Mouse (Mus musculus): ENCODE results near the gene Gna14. TPM values are rescaled to one million over a fixed set of nuclear protein-coding genes. Genes with fewer than 3 reads are reported as not detected.

Gene Gna14
- polyA plus RNA-seq, 1 experiment, result not detected

DNA sequence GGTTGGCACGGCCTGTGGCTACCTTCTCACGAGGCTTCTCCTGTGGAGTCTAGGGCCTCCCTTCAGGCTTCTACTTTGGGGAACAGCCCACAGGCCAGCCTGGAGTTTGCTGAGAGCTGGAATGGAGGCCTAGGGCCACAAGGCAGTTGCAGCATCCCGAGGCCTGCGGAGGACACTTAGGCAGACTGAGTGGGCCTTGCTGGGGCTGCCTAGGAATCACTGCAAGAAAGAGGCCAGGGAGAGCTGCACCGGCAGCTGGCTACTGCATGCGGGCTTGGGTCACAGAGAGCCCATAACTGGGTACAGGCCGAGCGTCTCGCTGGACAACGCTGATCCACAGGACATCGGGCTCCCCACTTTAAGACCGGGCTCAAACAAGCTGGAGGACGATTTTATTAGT is 4.3 kb downstream of the Gna14 start:
- H3K4me1 ChIP-seq (ENCODE audit: control insufficient read depth, insufficient read depth, insufficient read length, low read length), result peaks cover 9% of the 10 kb centered on the region
- H3K27ac ChIP-seq (replicated peaks; ENCODE audit: low read depth, low read length), result no peak overlapping the region
- no peak overlapping the region for H3K4me3 ChIP-seq (ENCODE audit: insufficient read depth, low read depth, low read length)

DNA sequence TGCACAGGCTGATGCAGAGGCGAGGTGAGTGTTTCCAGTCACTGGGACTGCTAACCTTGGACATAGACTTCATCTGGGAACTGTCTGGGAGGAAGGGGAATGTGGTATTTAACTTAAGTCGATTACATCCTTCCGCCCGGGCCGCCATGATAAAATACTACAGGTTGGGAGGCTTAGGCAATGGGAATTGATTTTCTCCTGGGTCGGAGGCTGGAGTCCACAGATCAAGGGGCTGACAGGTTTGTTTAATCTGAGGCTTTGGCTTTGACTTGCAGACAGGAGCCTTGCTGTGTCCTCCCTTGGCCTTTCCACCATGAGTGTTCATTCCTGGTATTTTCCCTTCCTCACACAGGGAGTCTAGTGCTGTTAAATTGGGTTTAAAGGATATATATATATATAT is 5.8 kb downstream of the Gna14 start:
- no peak overlapping the region for H3K27ac ChIP-seq (replicated peaks; ENCODE audit: low read depth, low read length)
- H3K4me1 ChIP-seq (ENCODE audit: control insufficient read depth, insufficient read depth, insufficient read length, low read length), result no peaks in the 10 kb centered on the region
- no peak overlapping the region for H3K4me3 ChIP-seq (ENCODE audit: insufficient read depth, low read depth, low read length)

DNA sequence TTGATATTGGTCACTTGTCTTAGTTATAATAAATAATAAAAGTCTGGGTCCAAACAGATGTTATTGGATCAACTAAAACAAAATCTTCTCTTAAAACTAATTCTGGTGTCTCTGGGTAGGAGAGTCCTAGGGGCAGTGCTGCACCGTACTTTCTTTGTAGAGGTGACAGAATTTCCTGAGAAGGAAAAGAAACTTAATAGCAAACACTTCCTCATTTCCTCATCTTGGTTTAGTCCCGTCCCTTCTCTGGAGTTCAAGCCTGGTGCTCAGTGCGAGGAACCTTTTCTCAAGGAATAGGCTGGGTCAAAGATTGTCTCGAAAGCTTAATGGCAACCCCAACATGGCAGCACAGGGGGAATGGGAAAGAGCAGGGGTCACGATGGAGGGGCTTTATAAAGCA is 7.8 kb downstream of the Gna14 start:
- no peaks in the 10 kb centered on the region for H3K4me1 ChIP-seq (ENCODE audit: control insufficient read depth, insufficient read depth, insufficient read length, low read length)

DNA sequence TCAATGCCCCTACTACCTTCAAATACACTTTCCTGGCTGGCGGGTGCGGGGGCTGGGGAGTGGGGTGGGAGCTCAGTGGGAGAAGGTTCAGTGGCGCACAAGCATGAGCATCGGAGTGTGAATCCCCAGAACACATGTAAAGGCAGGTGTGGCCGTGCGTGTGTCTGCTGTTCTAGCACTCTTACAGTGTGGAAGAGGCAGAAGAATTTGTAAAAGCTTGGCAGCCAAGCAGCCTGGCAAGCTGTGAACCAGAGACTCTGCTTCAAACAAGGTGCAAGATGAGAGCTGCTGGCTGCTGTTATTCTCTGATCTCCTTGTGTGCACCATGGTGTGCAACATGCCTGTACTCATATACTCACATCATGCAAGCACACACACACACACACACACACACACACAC is 11.1 kb downstream of the Gna14 start:
- H3K27ac ChIP-seq (replicated peaks; ENCODE audit: low read depth, low read length), result no peak overlapping the region
- no peak overlapping the region for H3K4me3 ChIP-seq (ENCODE audit: insufficient read depth, low read depth, low read length)
- no peaks in the 10 kb centered on the region for H3K4me1 ChIP-seq (ENCODE audit: control insufficient read depth, insufficient read depth, insufficient read length, low read length)

More for the DNA sequence above, 7.8 kb downstream of the Gna14 start:
- Histone ChIP-seq H3K27ac (replicated peaks; ENCODE audit: low read depth, low read length) (no peak overlapping the region), H3K4me3 (ENCODE audit: insufficient read depth, low read depth, low read length) (no peak overlapping the region)

DNA sequence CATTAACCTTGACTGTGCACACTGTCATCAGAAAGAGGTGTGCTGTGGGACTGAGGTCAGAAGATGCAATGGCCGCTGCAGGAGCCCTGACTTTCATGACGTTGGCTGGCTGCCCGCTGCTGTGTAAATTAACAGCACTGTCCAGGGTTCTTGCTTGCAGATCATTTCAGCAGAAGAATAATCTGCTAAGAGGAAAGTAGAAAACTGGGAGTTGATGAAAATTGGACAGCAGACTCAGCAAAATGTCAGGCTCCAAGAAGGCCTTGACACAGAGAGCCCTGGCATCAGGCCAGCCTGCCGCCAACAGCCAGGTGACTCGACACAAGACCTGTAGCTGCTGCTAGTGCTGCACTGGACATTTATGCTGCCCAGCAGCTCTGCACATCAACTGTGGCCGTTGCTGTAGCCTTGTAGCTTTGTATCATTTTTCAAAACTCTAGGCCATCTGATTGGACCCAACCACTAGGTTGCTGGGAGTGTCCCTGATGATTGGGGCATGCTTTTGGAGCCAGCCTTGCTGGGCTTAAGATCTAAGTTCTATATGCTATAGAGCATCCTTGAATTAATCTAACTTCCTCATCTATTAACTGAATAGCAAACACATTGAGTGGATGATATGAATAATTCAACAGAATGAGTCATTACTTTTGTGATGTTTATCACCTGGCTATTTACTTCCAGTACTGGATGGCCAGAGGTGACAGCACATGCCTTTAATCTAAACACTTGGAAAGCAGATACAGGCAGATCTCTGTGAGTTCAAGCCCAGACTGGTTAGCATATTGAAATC is 12.5 kb downstream of the Gna14 start:
- Histone ChIP-seq H3K4me3 (ENCODE audit: insufficient read depth, low read depth, low read length) (no peak overlapping the region), H3K27ac (replicated peaks; ENCODE audit: low read depth, low read length) (no peak overlapping the region), H3K4me1 (ENCODE audit: control insufficient read depth, insufficient read depth, insufficient read length, low read length) (no peaks in the 10 kb centered on the region)

DNA sequence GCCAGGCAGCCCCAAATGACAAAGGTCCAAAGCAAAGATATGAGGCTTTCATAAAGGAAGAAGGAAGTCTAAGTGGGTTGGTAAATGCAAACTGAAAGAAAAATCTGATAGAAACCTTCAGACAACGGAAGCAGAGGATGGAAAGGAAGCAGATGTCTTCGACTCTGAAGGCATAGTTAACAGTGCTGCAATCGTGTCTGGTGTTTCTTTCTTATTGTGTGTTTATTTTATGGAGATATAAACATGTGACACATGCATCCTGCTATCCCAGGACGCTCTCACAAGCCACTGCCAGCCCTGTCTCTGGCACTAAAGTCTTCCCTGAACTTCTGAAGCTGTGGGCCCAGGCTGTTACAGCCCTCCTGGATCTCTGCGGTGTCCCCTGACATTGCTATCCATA is 13.2 kb downstream of the Gna14 start:
- H3K27ac ChIP-seq (replicated peaks; ENCODE audit: low read depth, low read length), result no peak overlapping the region
- H3K4me1 ChIP-seq (ENCODE audit: control insufficient read depth, insufficient read depth, insufficient read length, low read length), result no peaks in the 10 kb centered on the region
- no peak overlapping the region for H3K4me3 ChIP-seq (ENCODE audit: insufficient read depth, low read depth, low read length)

DNA sequence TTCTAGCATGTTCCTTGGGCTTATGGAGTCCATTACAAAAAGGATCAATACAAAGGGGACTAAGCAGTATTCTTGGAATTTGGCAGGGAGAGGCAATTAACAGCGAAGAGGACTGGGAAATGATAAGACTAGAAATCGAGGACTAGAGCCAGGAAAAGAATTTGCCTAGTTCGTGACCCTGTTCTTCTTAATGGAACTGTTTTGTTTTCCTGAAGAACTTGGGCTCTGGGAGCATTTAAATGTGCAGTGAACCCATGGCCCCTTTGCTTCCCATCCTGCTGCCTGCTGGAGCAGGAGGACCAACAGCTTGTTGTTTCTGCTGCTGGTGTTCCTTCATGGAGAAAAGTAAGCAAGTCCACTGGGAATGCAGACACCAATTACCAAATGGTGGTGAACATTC is 15.3 kb downstream of the Gna14 start:
- Histone ChIP-seq H3K27ac (replicated peaks; ENCODE audit: low read depth, low read length) (no peak overlapping the region), H3K4me1 (ENCODE audit: control insufficient read depth, insufficient read depth, insufficient read length, low read length) (no peaks in the 10 kb centered on the region), H3K4me3 (ENCODE audit: insufficient read depth, low read depth, low read length) (no peak overlapping the region)

DNA sequence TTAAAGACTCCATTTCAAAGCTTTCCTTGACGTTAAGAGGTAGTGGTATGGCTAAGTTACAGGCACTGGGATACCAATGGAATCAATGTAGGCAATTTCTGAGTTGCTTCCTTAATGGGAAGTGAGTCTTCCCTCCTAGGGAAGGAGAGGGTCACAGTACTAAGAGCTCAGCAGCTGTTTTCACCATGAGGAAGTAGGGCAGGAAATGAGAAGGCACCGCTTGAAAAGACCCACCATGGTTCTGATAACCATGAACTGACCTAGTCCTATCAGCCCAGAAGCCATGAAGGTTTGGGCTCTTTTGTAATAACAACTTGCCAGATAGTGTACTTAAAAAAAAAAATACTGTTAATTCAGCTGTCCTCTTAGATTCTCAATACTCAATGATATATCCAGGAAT is 20.6 kb downstream of the Gna14 start:
- Histone ChIP-seq H3K4me3 (ENCODE audit: insufficient read depth, low read depth, low read length) (no peak overlapping the region), H3K4me1 (ENCODE audit: control insufficient read depth, insufficient read depth, insufficient read length, low read length) (no peaks in the 10 kb centered on the region), H3K27ac (replicated peaks; ENCODE audit: low read depth, low read length) (no peak overlapping the region)

DNA sequence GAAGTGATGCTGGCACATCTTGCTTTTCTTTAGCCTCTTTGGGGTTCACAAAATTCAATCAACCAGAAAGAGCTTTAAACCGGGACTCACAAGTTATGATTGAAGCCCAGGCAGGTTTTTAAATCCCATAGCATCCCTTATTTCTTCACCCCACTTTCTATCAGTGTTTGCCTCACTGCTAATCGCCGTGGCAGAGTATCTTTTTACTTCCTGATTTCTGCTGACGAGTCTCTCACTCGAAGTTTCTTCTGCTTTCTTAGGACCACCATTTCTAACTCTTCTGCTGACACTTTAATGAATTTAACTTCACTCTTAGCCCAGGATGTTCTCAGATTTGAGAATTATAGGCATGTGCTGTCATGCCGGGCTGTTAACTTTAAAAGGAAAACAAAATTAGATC is 21.6 kb downstream of the Gna14 start:
- Histone ChIP-seq H3K4me3 (ENCODE audit: insufficient read depth, low read depth, low read length) (no peak overlapping the region), H3K27ac (replicated peaks; ENCODE audit: low read depth, low read length) (no peak overlapping the region), H3K4me1 (ENCODE audit: control insufficient read depth, insufficient read depth, insufficient read length, low read length) (no peaks in the 10 kb centered on the region)

DNA sequence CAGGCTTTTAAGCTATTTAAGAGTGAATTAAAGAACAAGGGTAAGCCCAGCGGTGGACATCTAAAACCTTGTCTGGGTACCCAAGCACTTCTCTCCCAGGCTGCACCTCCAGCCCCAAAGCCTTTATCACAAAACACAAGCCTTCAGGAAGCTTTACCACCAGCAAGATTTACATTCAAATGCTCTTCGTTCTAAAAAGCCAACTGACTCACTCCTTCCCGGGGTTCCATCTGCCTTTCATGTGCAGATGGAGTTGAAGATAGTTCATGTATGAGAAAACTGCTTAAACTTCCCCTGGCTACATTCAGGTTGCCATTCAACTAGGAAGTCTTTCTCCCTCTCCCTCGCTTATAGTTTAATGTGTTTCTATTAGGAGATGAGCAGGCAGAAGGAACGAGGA is 23.8 kb downstream of the Gna14 start:
- no peak overlapping the region for H3K4me3 ChIP-seq (ENCODE audit: insufficient read depth, low read depth, low read length)
- H3K4me1 ChIP-seq (ENCODE audit: control insufficient read depth, insufficient read depth, insufficient read length, low read length), result no peaks in the 10 kb centered on the region
- no peak overlapping the region for H3K27ac ChIP-seq (replicated peaks; ENCODE audit: low read depth, low read length)

DNA sequence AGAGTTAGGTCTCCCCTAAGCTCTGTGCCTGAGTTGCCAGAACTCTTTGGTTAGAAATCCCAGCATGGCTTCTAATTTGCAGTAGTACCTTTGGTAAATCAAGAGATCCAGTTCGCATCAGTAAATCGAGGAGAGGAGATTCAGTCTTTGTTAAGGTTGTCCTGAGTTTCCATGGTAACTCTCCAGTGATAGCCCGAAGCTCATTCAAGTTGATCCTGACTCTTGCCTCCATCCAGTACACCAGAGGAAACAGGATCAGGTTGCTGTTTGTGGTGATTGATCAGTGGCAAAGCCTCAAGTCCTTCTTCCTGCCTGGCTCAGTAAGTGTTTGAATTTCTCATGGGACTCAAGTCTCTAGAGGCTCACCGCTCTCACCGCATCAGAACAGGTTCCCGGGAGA is 24.7 kb downstream of the Gna14 start:
- no peak overlapping the region for H3K4me3 ChIP-seq (ENCODE audit: insufficient read depth, low read depth, low read length)
- H3K27ac ChIP-seq (replicated peaks; ENCODE audit: low read depth, low read length), result no peak overlapping the region
- H3K4me1 ChIP-seq (ENCODE audit: control insufficient read depth, insufficient read depth, insufficient read length, low read length), result no peaks in the 10 kb centered on the region

DNA sequence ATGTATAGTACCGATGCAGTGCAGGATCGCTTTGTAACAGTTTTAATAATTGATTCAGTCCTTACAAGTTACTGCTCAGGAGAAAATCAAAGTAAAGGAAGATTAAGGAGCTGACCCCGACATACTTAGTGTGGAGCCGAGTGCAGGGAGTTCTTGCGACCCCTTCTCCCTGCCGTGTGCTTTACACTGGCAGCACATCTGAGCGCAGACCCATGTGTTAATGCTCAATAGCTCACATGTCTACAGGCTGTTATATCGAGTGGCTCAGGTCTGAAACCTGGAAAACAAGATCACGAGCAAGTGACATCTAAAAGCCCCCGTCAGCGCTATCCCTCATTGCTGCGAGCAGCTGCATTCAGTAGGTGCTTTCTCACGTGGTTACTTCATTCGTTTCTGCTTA is 25.3 kb downstream of the Gna14 start:
- Histone ChIP-seq H3K4me3 (ENCODE audit: insufficient read depth, low read depth, low read length) (no peak overlapping the region), H3K27ac (replicated peaks; ENCODE audit: low read depth, low read length) (no peak overlapping the region), H3K4me1 (ENCODE audit: control insufficient read depth, insufficient read depth, insufficient read length, low read length) (no peaks in the 10 kb centered on the region)

DNA sequence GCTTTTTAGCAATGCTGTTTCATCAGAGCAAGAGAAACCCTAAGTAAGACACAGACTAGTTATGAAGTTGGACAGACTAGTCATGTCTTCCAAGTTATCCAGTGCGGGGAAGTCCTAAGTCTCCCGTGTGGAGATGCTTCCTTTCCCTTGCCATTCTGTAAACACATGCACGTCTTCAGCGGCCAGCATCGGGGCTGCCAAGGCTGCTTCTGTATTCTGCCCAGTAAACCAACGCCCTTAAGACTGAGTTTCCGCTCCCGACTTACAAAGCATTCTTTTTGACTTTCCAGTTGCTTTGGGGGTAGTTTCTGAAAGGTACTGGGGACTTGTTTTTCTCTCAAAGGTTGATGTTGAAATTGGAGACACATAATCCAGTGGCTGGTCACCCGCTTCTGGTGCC is 26.9 kb downstream of the Gna14 start:
- Histone ChIP-seq H3K27ac (replicated peaks; ENCODE audit: low read depth, low read length) (no peak overlapping the region), H3K4me1 (ENCODE audit: control insufficient read depth, insufficient read depth, insufficient read length, low read length) (no peaks in the 10 kb centered on the region), H3K4me3 (ENCODE audit: insufficient read depth, low read depth, low read length) (no peak overlapping the region)

DNA sequence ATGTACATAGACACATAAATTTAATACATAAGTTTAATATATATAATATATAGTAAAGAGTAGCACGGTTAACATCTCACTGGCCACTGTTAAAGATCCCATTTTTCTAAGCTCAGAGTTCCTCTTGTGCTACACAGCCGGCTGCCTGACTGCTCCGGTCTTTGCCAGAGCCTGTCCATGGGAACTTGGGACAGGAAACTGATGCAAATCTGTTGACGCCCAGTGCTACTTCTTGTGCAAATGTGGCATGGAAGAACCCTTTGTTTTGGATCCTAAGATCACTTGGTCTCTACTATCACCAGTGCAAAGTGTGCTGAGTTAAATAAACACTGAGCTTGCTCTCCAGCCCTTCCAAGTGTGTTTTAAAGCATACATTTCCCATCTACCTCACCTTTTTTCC is 29.2 kb downstream of the Gna14 start:
- H3K4me3 ChIP-seq (ENCODE audit: insufficient read depth, low read depth, low read length), result no peak overlapping the region
- no peak overlapping the region for H3K27ac ChIP-seq (replicated peaks; ENCODE audit: low read depth, low read length)
- H3K4me1 ChIP-seq (ENCODE audit: control insufficient read depth, insufficient read depth, insufficient read length, low read length), result no peaks in the 10 kb centered on the region

DNA sequence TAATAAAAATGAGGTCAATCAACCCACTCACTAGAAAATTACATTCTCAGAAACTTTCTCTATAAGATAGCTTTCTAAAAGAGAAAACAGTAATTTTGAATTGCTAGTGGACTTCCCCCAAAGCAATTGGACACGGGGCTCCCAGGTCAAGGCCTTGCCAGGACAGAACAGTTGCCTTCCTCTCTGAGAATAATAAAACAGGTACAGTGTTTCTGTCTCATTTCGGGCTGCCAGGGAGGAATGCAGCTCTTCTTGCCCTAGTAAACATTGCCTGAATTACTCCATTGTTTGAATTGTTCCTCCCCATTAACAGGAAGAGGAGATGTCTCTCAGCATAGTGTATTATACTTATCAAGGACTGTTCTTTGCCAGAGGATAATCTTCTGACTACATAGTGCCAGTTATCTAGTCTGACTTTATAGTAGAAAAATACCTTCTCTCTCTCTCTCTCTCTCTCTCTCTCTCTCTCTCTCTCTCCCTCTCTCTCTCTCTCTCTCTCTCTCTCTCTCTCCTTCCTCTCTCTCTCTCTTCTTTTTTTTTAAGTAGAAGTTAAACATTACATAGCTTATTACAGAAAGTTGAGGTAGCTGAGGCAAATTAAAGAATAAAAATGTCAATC is 33.3 kb downstream of the Gna14 start:
- Histone ChIP-seq H3K27ac (replicated peaks; ENCODE audit: low read depth, low read length) (no peak overlapping the region), H3K4me1 (ENCODE audit: control insufficient read depth, insufficient read depth, insufficient read length, low read length) (no peaks in the 10 kb centered on the region), H3K4me3 (ENCODE audit: insufficient read depth, low read depth, low read length) (no peak overlapping the region)

DNA sequence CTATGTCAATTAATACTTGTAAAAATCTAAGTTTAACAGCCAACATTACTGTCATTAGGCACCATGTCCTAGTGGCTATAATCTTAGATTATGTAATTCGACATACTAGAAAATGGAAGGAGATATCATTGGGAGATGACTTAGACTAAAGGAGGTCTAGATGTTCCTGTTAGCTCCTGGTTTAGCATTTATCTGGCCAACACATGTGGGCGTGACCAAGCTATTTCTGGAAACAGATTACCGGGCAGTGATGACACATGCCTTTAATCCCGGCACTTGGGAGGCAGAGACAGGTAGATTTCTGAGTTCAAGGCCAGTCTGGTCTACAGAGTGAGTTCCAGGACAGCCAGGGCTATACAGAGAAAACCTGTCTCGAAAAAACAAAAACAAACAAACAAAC is 37.1 kb downstream of the Gna14 start:
- no peak overlapping the region for H3K27ac ChIP-seq (replicated peaks; ENCODE audit: low read depth, low read length)
- no peak overlapping the region for H3K4me3 ChIP-seq (ENCODE audit: insufficient read depth, low read depth, low read length)
- no peaks in the 10 kb centered on the region for H3K4me1 ChIP-seq (ENCODE audit: control insufficient read depth, insufficient read depth, insufficient read length, low read length)

All from brown adipose tissue, adult 24 weeks (tissue).